Mouse (Mus musculus): ENCODE measurements around the gene Plin2. TPM values are rescaled to one million over a fixed set of nuclear protein-coding genes. Genes with fewer than 3 reads are reported as not detected.

Plin2 gene
- polyA plus RNA-seq, 1 experiment from 2014 or later: 70.2 TPM

GRCm38 (mm10) chr4:86710034-86710650, 40.3 kb upstream of the Plin2 start:
- Histone ChIP-seq H3K4me2 (ENCODE audit: low read length) (no peak overlapping the region), H3K4me3 (ENCODE audit: control insufficient read depth in 1 of 2, insufficient read depth in 1 of 2, low read depth in 1 of 2, low read length in 2 of 2) (no peak overlapping the region), H3K9me3 (ENCODE audit: control insufficient read depth, low read length) (no peaks in the 10 kb centered on the region), H3K27ac (replicated peaks in 1 of 2; ENCODE audit: control insufficient read depth in 1 of 2, insufficient read depth in 1 of 2, low read depth in 2 of 2, low read length in 2 of 2) (no peak overlapping the region), H3K27me3 (ENCODE audit: control insufficient read depth, insufficient read depth, low read length) (no peaks in the 10 kb centered on the region), H3K4me1 (ENCODE audit: control insufficient read depth in 2 of 2, insufficient read depth in 2 of 2, low read length in 2 of 2) (no peaks in the 10 kb centered on the region), H3K36me3 (ENCODE audit: control insufficient read depth, insufficient read depth, low read length) (no peaks in the 10 kb centered on the region), H3K9ac (ENCODE audit: low read length) (no peak overlapping the region)
- WGBS: 80% methylated on average over 6 of the region's 6 CpGs
- ATAC-seq (ENCODE audit: insufficient number of reproducible peaks, insufficient read depth, low FRiP score, low read depth): no peak

GRCm38 (mm10) chr4:86708801-86709200, 38.9 kb upstream of the Plin2 start:
- 26% methylated on average over 1 of the region's 1 CpGs for WGBS

GRCm38 (mm10) chr4:86699161-86699865, 29.5 kb upstream of the Plin2 start:
- no peak overlapping the region for H3K27ac ChIP-seq (replicated peaks in 1 of 2; ENCODE audit: control insufficient read depth in 1 of 2, insufficient read depth in 1 of 2, low read depth in 2 of 2, low read length in 2 of 2)
- WGBS: 65% methylated on average over 5 of the region's 5 CpGs
- no peak for ATAC-seq (ENCODE audit: insufficient number of reproducible peaks, insufficient read depth, low FRiP score, low read depth)
- 0 out of 2 replicates have a peak, but pooled peaks cover 3% of the 10 kb centered on the region for H3K9me3 ChIP-seq (ENCODE audit: control insufficient read depth, low read length)
- no peaks in the 10 kb centered on the region for H3K27me3 ChIP-seq (ENCODE audit: control insufficient read depth, insufficient read depth, low read length)
- H3K9ac ChIP-seq (ENCODE audit: low read length): no peak overlapping the region
- no peak overlapping the region for H3K4me2 ChIP-seq (ENCODE audit: low read length)
- H3K4me3 ChIP-seq (ENCODE audit: control insufficient read depth in 1 of 2, insufficient read depth in 1 of 2, low read depth in 1 of 2, low read length in 2 of 2): no peak overlapping the region
- no peaks in the 10 kb centered on the region for H3K36me3 ChIP-seq (ENCODE audit: control insufficient read depth, insufficient read depth, low read length)
- no peaks in the 10 kb centered on the region for H3K4me1 ChIP-seq (ENCODE audit: control insufficient read depth in 2 of 2, insufficient read depth in 2 of 2, low read length in 2 of 2)

More at GRCm38 (mm10) chr4:86708801-86709200, 38.9 kb upstream of the Plin2 start:
- Histone ChIP-seq H3K9ac (ENCODE audit: low read length) (no peak overlapping the region), H3K9me3 (ENCODE audit: control insufficient read depth, low read length) (no peaks in the 10 kb centered on the region), H3K4me1 (ENCODE audit: control insufficient read depth in 2 of 2, insufficient read depth in 2 of 2, low read length in 2 of 2) (no peaks in the 10 kb centered on the region), H3K4me3 (ENCODE audit: control insufficient read depth in 1 of 2, insufficient read depth in 1 of 2, low read depth in 1 of 2, low read length in 2 of 2) (no peak overlapping the region), H3K36me3 (ENCODE audit: control insufficient read depth, insufficient read depth, low read length) (no peaks in the 10 kb centered on the region), H3K27ac (replicated peaks in 1 of 2; ENCODE audit: control insufficient read depth in 1 of 2, insufficient read depth in 1 of 2, low read depth in 2 of 2, low read length in 2 of 2) (no peak overlapping the region), H3K27me3 (ENCODE audit: control insufficient read depth, insufficient read depth, low read length) (no peaks in the 10 kb centered on the region), H3K4me2 (ENCODE audit: low read length) (no peak overlapping the region)
- ATAC-seq (ENCODE audit: insufficient number of reproducible peaks, insufficient read depth, low FRiP score, low read depth): no peak

- ATAC-seq (ENCODE audit: insufficient number of reproducible peaks, insufficient read depth, low FRiP score, low read depth): no peak
- Histone ChIP-seq H3K4me1 (ENCODE audit: control insufficient read depth in 2 of 2, insufficient read depth in 2 of 2, low read length in 2 of 2) (no peaks in the 10 kb centered on the region), H3K27ac (replicated peaks in 1 of 2; ENCODE audit: control insufficient read depth in 1 of 2, insufficient read depth in 1 of 2, low read depth in 2 of 2, low read length in 2 of 2) (no peak overlapping the region), H3K9ac (ENCODE audit: low read length) (no peak overlapping the region), H3K27me3 (ENCODE audit: control insufficient read depth, insufficient read depth, low read length) (no peaks in the 10 kb centered on the region), H3K36me3 (ENCODE audit: control insufficient read depth, insufficient read depth, low read length) (no peaks in the 10 kb centered on the region), H3K4me3 (ENCODE audit: control insufficient read depth in 1 of 2, insufficient read depth in 1 of 2, low read depth in 1 of 2, low read length in 2 of 2) (no peak overlapping the region), H3K4me2 (ENCODE audit: low read length) (no peak overlapping the region), H3K9me3 (ENCODE audit: control insufficient read depth, low read length) (0 out of 2 replicates have a peak, but pooled peaks cover 6% of the 10 kb centered on the region)
- WGBS: 7% methylated on average over 4 of the region's 4 CpGs
These were observed 27.0 kb upstream of the Plin2 start for GRCm38 (mm10) chr4:86696890-86697289.

GRCm38 (mm10) chr4:86695081-86695480, 25.2 kb upstream of the Plin2 start:
- ATAC-seq (ENCODE audit: insufficient number of reproducible peaks, insufficient read depth, low FRiP score, low read depth): no peak
- WGBS: 39% methylated on average over 6 of the region's 6 CpGs

GRCm38 (mm10) chr4:86692931-86693330, 23.1 kb upstream of the Plin2 start:
- Histone ChIP-seq H3K9ac (ENCODE audit: low read length) (no peak overlapping the region), H3K27ac (replicated peaks in 1 of 2; ENCODE audit: control insufficient read depth in 1 of 2, insufficient read depth in 1 of 2, low read depth in 2 of 2, low read length in 2 of 2) (no peak overlapping the region), H3K4me3 (ENCODE audit: control insufficient read depth in 1 of 2, insufficient read depth in 1 of 2, low read depth in 1 of 2, low read length in 2 of 2) (no peak overlapping the region), H3K36me3 (ENCODE audit: control insufficient read depth, insufficient read depth, low read length) (no peaks in the 10 kb centered on the region), H3K9me3 (ENCODE audit: control insufficient read depth, low read length) (0 out of 2 replicates have a peak, but pooled peaks cover 3% of the 10 kb centered on the region), H3K27me3 (ENCODE audit: control insufficient read depth, insufficient read depth, low read length) (no peaks in the 10 kb centered on the region), H3K4me1 (ENCODE audit: control insufficient read depth in 2 of 2, insufficient read depth in 2 of 2, low read length in 2 of 2) (peaks cover 4 to 16% of the 10 kb centered on the region in 2 experiments; a peak in 3 of 4 replicates), H3K4me2 (ENCODE audit: low read length) (no peak overlapping the region)
- 86% methylated on average over 7 of the region's 7 CpGs for WGBS
- ATAC-seq (ENCODE audit: insufficient number of reproducible peaks, insufficient read depth, low FRiP score, low read depth): no peak

More at GRCm38 (mm10) chr4:86695081-86695480, 25.2 kb upstream of the Plin2 start:
- no peak overlapping the region for H3K4me2 ChIP-seq (ENCODE audit: low read length)
- H3K36me3 ChIP-seq (ENCODE audit: control insufficient read depth, insufficient read depth, low read length): no peaks in the 10 kb centered on the region
- H3K4me3 ChIP-seq (ENCODE audit: control insufficient read depth in 1 of 2, insufficient read depth in 1 of 2, low read depth in 1 of 2, low read length in 2 of 2): no peak overlapping the region
- H3K27me3 ChIP-seq (ENCODE audit: control insufficient read depth, insufficient read depth, low read length): no peaks in the 10 kb centered on the region
- no peak overlapping the region for H3K9ac ChIP-seq (ENCODE audit: low read length)
- 0 out of 2 replicates have a peak, but pooled peaks cover 3% of the 10 kb centered on the region for H3K9me3 ChIP-seq (ENCODE audit: control insufficient read depth, low read length)
- peaks cover 0 to 3% of the 10 kb centered on the region in 2 experiments; a peak in 1 of 4 replicates for H3K4me1 ChIP-seq (ENCODE audit: control insufficient read depth in 2 of 2, insufficient read depth in 2 of 2, low read length in 2 of 2)
- H3K27ac ChIP-seq (replicated peaks in 1 of 2; ENCODE audit: control insufficient read depth in 1 of 2, insufficient read depth in 1 of 2, low read depth in 2 of 2, low read length in 2 of 2): no peak overlapping the region

GRCm38 (mm10) chr4:86691290-86691689, 21.4 kb upstream of the Plin2 start:
- Histone ChIP-seq H3K4me1 (ENCODE audit: control insufficient read depth in 2 of 2, insufficient read depth in 2 of 2, low read length in 2 of 2) (peaks cover 6 to 18% of the 10 kb centered on the region in 2 experiments), H3K4me3 (ENCODE audit: control insufficient read depth in 1 of 2, insufficient read depth in 1 of 2, low read depth in 1 of 2, low read length in 2 of 2) (no peak overlapping the region), H3K36me3 (ENCODE audit: control insufficient read depth, insufficient read depth, low read length) (no peaks in the 10 kb centered on the region), H3K9ac (ENCODE audit: low read length) (no peak overlapping the region), H3K27me3 (ENCODE audit: control insufficient read depth, insufficient read depth, low read length) (no peaks in the 10 kb centered on the region), H3K9me3 (ENCODE audit: control insufficient read depth, low read length) (0 out of 2 replicates have a peak, but pooled peaks cover 3% of the 10 kb centered on the region), H3K27ac (replicated peaks in 1 of 2; ENCODE audit: control insufficient read depth in 1 of 2, insufficient read depth in 1 of 2, low read depth in 2 of 2, low read length in 2 of 2) (no peak overlapping the region), H3K4me2 (ENCODE audit: low read length) (no peak overlapping the region)
- WGBS: 87% methylated on average over 4 of the region's 4 CpGs
- ATAC-seq (ENCODE audit: insufficient number of reproducible peaks, insufficient read depth, low FRiP score, low read depth): no peak

Data from heart, embryonic 14.5 days (tissue).